Mouse (Mus musculus) midbrain, embryonic 11.5 days (tissue): Measurements from ENCODE around the gene Pradc1. TPM values are rescaled to one million over a fixed set of nuclear protein-coding genes. Genes with fewer than 3 reads are reported as not detected.

Experiments used
- polyA plus RNA-seq: library from polyadenylated mRNA; unstranded; fragments of >200 nt; fragmentation: Nextera tagmentation; extraction: Ambion mirVana; gene quantifications from 2 replicates; pipeline ENCODE4 v1.2.1, GENCODE M21; 2014

Pradc1 gene
- polyA plus RNA-seq, 1 experiment from 2014 or later = 29.4 TPM

Other genes starting within 250 kb of the Pradc1 start
- gene Sfxn5, start 118.5 kb downstream of the Pradc1 start, polyA plus RNA-seq = 5.7 and 6.2 TPM in 2 replicates
- gene Rab11fip5, start 77.3 kb downstream of the Pradc1 start, polyA plus RNA-seq = 4.2 and 4.7 TPM in 2 replicates
- not detected in 2 replicates for gene Noto, start 28.1 kb downstream of the Pradc1 start, polyA plus RNA-seq
- gene Smyd5, start 20.0 kb downstream of the Pradc1 start, polyA plus RNA-seq = 52.1 and 52.6 TPM in 2 replicates
- gene Cct7, start 456 bp downstream of the Pradc1 start, polyA plus RNA-seq = 666 and 672 TPM in 2 replicates
- gene Fbxo41, start 51.0 kb upstream of the Pradc1 start, polyA plus RNA-seq = 0.79 and 1.1 TPM in 2 replicates
- gene Egr4, start 61.6 kb upstream of the Pradc1 start, polyA plus RNA-seq = not detected in 2 replicates
- 8.8 and 9.0 TPM in 2 replicates for gene Alms1, start 135.6 kb upstream of the Pradc1 start, polyA plus RNA-seq